ENCODE assay signal across 8 mouse cellular contexts in the genomic region with DNA sequence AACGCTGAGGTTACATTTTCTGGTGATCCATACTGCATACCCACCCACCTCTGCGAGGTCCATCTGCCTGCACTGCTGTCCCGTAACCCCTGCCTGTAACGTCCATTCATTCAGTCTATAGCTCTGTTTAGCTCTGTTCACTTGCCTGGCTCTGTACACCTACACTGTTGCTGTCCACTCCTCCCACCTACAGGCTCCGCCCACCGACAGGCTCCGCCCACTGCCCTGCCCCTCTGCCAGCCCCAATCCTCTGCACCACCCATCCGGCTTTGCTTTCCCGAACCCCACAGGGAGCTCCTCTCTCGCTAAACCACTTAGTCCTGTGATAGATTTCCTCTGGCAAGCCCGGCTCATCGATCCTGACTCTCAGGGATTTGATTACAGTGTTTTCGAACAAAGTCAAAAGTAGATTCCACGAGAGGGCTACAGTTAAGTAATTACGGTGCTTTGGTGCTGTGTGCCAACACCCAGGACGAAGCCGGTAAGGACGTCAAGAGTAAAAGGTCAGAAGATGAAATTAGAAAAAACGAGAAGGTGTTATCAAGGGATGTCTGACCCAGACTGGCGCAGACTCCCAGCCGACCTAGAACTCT.
DNase-seq lines count a peak whose midpoint lies in the region; ATAC-seq and TF ChIP-seq lines count a peak whose summit lies in the region.

No protein-coding gene starts in this region.

- no peaks in the 10 kb centered on the region for H3K36me3 ChIP-seq in forebrain, embryonic 11.5 days (ENCODE audit: control insufficient read depth, insufficient read depth, low read length)
- no peaks in the 10 kb centered on the region for H3K36me3 ChIP-seq in forebrain, embryonic 14.5 days (ENCODE audit: control insufficient read depth, insufficient read depth, low read length)
- H3K36me3 ChIP-seq in thymus, adult 2 months (ENCODE audit: control insufficient read depth, insufficient read depth, low read length), result no peaks in the 10 kb centered on the region

- H3K4me3 ChIP-seq in forebrain, embryonic 11.5 days (ENCODE audit: low read depth, low read length), result no peak overlapping the region
- no peak overlapping the region for H3K4me3 ChIP-seq in forebrain, embryonic 14.5 days (ENCODE audit: low read depth, low read length)
- H3K4me3 ChIP-seq in thymus, adult 2 months (ENCODE audit: control insufficient read depth, insufficient read depth, low read length), result no peak overlapping the region

- H3K4me1 ChIP-seq in forebrain, embryonic 11.5 days (replicated peaks; ENCODE audit: control insufficient read depth, insufficient read depth, low read length), result no peaks in the 10 kb centered on the region
- no peaks in the 10 kb centered on the region for H3K4me1 ChIP-seq in forebrain, embryonic 14.5 days (ENCODE audit: control insufficient read depth, insufficient read depth, low read length)
- H3K4me1 ChIP-seq in thymus, adult 2 months (replicated peaks; ENCODE audit: control insufficient read depth, insufficient read depth, low read length), result no peaks in the 10 kb centered on the region

- no peak for ATAC-seq in forebrain, embryonic 11.5 days (replicated peaks; ENCODE audit: low FRiP score)
- no peak for ATAC-seq in forebrain, embryonic 14.5 days
- ATAC-seq in monocyte, adult 5-6 weeks (replicated peaks; ENCODE audit: insufficient number of reproducible peaks, low FRiP score, low TSS enrichment, poor library complexity, severe bottlenecking), result no peak
- no peak for ATAC-seq in erythroid progenitor cell, adult 5-6 weeks (replicated peaks; ENCODE audit: low FRiP score, poor library complexity, severe bottlenecking)

- no peak overlapping the region for H3K27ac ChIP-seq in forebrain, embryonic 11.5 days (ENCODE audit: low read depth, low read length)
- H3K27ac ChIP-seq in forebrain, embryonic 14.5 days (ENCODE audit: low read depth, low read length), result no peak overlapping the region
- H3K27ac ChIP-seq in thymus, adult 2 months (ENCODE audit: control insufficient read depth, insufficient read depth, low read length), result no peak overlapping the region

- peak; percentile 53 for DNase-seq in forebrain, embryonic 11.5 days (ENCODE audit: low spot score)
- no peak for DNase-seq in forebrain, embryonic 14.5 days (ENCODE audit: low spot score)
- DNase-seq in thymus, postnatal 14 days, result peak; percentile 32
- DNase-seq in thymus, adult 2 months, result no peak
- peak; percentile 8 to 45 for DNase-seq in kidney, postnatal 25 days
- DNase-seq in testis, postnatal 14 days (ENCODE audit: low spot score), result peak; percentile 61

- H3K9me3 ChIP-seq in forebrain, embryonic 11.5 days (ENCODE audit: control insufficient read depth, low read length), result no peaks in the 10 kb centered on the region
- H3K9me3 ChIP-seq in forebrain, embryonic 14.5 days (replicated peaks; ENCODE audit: control insufficient read depth, low read length), result no peaks in the 10 kb centered on the region

- no peaks in the 10 kb centered on the region for H3K27me3 ChIP-seq in forebrain, embryonic 11.5 days (ENCODE audit: control insufficient read depth, insufficient read depth, low read length)
- H3K27me3 ChIP-seq in forebrain, embryonic 14.5 days (replicated peaks; ENCODE audit: control insufficient read depth, insufficient read depth, low read length), result no peaks in the 10 kb centered on the region
- no peaks in the 10 kb centered on the region for H3K27me3 ChIP-seq in thymus, adult 2 months (ENCODE audit: control insufficient read depth, insufficient read depth, low read length)

- no peak for TF ChIP-seq CTCF in thymus, adult 2 months (IDR thresholded peaks at IDR 0.05; ENCODE audit: borderline replicate concordance, control insufficient read depth, extremely low read depth, insufficient read depth, low read length, poor library complexity)

- no peak for TF ChIP-seq POLR2A in thymus, adult 2 months (IDR thresholded peaks at IDR 0.05; ENCODE audit: control insufficient read depth, extremely low read depth, insufficient read depth, low read length, poor library complexity)

- WGBS in forebrain, embryonic 11.5 days, result 41% methylated on average over 21 of the region's 21 CpGs
- WGBS in forebrain, embryonic 14.5 days, result 39% methylated on average over 21 of the region's 21 CpGs
- 52% methylated on average over 21 of the region's 21 CpGs for WGBS in thymus, adult 2 months

- no peak overlapping the region for H3K4me2 ChIP-seq in forebrain, embryonic 11.5 days (ENCODE audit: low read depth, low read length, severe bottlenecking)
- no peak overlapping the region for H3K4me2 ChIP-seq in forebrain, embryonic 14.5 days (ENCODE audit: low read length)

- no peak overlapping the region for H3K9ac ChIP-seq in forebrain, embryonic 11.5 days (ENCODE audit: low read length)
- no peak overlapping the region for H3K9ac ChIP-seq in forebrain, embryonic 14.5 days (ENCODE audit: low read length)

Comparison
In these comparisons a context has a peak if more than half of its experiments do, and no peak if none do; other contexts are left out.
1. DNase-seq: peak in forebrain, embryonic 11.5 days (single experiment), thymus, postnatal 14 days (single experiment), kidney, postnatal 25 days (2 of 2) and testis, postnatal 14 days (single experiment); none in forebrain, embryonic 14.5 days (single experiment) and thymus, adult 2 months (single experiment).